Mouse (Mus musculus): Measurements from ENCODE around the gene D630003M21Rik.
A peak's percentile ranks its signal among the peaks of the same experiment; 100 is the strongest.

Gene D630003M21Rik

DNA sequence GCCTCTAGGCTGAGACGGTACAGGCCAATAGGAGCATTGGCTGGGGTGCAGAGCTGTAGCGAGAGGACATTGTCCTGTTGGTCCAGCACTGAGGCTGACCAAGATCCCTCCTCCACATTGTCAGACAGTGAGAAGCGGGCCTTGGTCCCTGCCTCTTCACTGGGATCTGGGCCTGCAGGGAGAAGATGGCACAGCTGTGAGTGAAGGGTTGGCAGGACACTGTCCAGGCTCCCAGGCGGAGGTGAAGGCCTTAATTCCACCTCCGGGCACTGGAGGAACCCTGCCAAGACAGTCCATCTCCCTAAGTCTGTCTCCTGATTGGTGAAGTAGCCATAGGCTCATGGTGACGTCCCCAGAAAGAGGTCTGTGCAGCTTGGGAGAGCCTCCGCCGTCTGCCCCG, 90.2 kb downstream of the D630003M21Rik start:
- no peak for DNase-seq

DNA sequence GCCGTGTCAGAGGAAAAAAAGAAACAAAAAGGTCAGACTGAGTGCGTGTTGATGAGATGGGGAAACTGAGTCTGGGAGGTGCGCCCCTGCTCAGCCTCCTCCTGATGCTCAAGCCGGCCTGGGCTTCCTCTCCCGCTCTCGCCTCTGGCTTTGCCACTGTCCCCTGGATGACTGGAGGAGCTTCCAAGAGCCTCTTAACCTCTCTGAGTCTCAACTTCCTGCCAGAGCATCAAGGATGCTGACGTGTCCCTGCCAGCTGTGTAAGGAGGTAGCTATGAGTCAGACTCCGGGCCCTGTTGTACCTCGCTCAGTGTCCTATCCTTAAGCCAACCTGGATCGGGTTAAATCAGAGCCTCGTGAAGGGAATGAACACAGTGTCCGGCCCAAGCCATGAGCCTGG, 91.3 kb downstream of the D630003M21Rik start:
- no peak for DNase-seq

DNA sequence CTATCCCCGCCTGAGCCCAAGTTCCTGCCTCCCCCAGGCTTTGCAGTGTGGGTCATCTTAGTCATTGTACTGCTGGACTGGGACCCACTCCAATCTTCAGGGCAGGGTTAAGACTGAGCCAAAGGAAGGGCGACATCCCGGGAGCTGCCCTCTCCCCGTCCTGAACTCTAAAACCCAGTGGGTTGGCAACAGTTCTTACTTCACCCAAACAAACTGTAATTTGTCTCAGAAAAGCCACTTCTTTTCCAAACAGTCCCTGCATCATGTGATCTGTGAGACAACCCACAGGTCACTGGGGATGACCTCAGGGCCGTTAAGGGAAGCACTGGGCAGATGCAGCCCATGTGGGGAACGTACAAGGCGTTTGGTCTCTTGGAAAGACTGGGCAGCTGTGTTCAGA, 92.8 kb downstream of the D630003M21Rik start:
- DNase-seq: peak; percentile 76

DNA sequence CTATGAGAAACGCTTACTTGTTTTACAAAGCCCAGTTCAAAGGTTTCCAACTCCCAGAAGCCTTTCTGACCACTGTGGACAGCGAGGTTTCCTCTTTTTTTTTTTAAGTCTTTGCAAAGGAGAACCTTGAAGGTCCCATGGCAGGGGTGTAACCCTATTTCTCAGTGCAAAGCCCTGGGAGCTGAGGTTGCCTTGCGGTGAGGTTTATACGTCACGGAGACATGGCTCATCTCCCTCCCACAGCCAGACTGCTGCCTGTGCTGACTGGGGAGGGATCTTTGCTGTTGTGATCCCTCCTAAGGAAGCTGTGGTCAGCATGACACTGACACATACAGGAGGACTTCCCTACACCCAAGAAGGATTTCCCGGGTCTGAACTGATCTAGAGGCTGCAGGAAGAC, 96.0 kb downstream of the D630003M21Rik start:
- no peak for DNase-seq

Data from kidney, postnatal 14 days (tissue).